Comparison of ENCODE assay signal across 8 mouse cellular contexts in the genomic region with DNA sequence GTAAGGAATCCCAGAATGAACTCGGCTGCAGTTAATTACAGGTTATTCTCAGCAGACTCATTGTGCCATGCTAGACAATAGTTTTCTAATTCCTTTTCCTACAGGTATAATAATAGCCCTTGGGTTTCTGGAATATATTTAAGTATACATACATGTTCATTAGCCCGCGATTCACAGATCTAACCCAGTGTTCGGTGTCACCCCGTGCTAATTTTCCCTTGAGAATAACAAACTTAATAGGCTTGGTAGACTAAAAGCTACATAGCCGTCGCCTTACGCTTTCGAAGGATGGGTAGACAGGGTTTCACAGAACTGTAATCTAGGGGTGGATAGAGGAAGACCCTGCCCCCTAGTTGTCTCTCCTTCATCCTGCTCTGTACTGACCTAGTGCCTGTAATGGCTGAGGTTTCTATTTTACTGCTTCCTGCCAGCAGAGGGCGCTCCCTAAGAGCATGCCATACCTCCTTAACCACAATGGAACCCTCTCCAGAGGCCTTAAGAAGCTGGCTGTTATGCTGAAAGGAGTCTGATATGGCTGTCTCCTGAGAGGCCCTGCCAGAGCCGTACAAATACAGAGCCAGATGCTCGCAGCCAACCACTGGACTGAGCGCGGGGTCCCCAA. TPM values are rescaled to one million over a fixed set of nuclear protein-coding genes. Genes with fewer than 3 reads are reported as not detected.
DNase-seq lines count a peak whose midpoint lies in the region; ATAC-seq lines count a peak whose summit lies in the region.

No protein-coding gene starts in this region.

- no peak overlapping the region for H3K9ac ChIP-seq in embryonic facial prominence, embryonic 11.5 days (replicated peaks; ENCODE audit: low read length)
- no peak overlapping the region for H3K9ac ChIP-seq in midbrain, embryonic 14.5 days (replicated peaks; ENCODE audit: low read length)

- intact Hi-C loops in left cerebral cortex, postnatal 4 days (cut with DNase I), result no loop called here

- no peaks in the 10 kb centered on the region for H3K9me3 ChIP-seq in embryonic facial prominence, embryonic 11.5 days (replicated peaks; ENCODE audit: control insufficient read depth, low read length)
- no peaks in the 10 kb centered on the region for H3K9me3 ChIP-seq in midbrain, embryonic 14.5 days (ENCODE audit: control insufficient read depth, low read length)

- peak; percentile 75 for ATAC-seq in embryonic facial prominence, embryonic 11.5 days (replicated peaks; ENCODE audit: insufficient number of reproducible peaks, low FRiP score, low TSS enrichment, low read depth)
- ATAC-seq in midbrain, embryonic 14.5 days (ENCODE audit: low FRiP score, low TSS enrichment), result peak; percentile 78; the same call in 1 of the 2 replicates

- WGBS in embryonic facial prominence, embryonic 11.5 days, result 56% methylated on average over 14 of the region's 14 CpGs
- 50% methylated on average over 14 of the region's 14 CpGs for WGBS in midbrain, embryonic 14.5 days

- H3K36me3 ChIP-seq in embryonic facial prominence, embryonic 11.5 days (replicated peaks; ENCODE audit: control insufficient read depth, insufficient read depth, low read depth, low read length), result no peaks in the 10 kb centered on the region
- no peaks in the 10 kb centered on the region for H3K36me3 ChIP-seq in midbrain, embryonic 14.5 days (ENCODE audit: control insufficient read depth, insufficient read depth, low read length)

- H3K4me1 ChIP-seq in embryonic facial prominence, embryonic 11.5 days (ENCODE audit: control insufficient read depth, insufficient read depth, low read length), result no peaks in the 10 kb centered on the region
- 0 out of 2 replicates have a peak, but pooled peaks cover 2% of the 10 kb centered on the region for H3K4me1 ChIP-seq in midbrain, embryonic 14.5 days (ENCODE audit: control insufficient read depth, insufficient read depth, low read length)

- DNase-seq in 3T3-L1 (ENCODE audit: low read depth, low spot score), result peak; percentile 88
- peak; percentile 72 for DNase-seq in adrenal gland, postnatal 25 days
- peak; percentile 85 for DNase-seq in embryonic facial prominence, embryonic 11.5 days (ENCODE audit: low spot score)
- DNase-seq in heart, adult 11 months, result peak; percentile 95
- peak; percentile 57 for DNase-seq in kidney, adult 11 months
- DNase-seq in left cerebral cortex, postnatal 4 days, result peak; percentile 77
- peak; percentile 90 for DNase-seq in midbrain, embryonic 14.5 days
- peak; percentile 20 for DNase-seq in spleen, adult 12 weeks (ENCODE audit: low spot score)

- no peaks in the 10 kb centered on the region for H3K27me3 ChIP-seq in embryonic facial prominence, embryonic 11.5 days (ENCODE audit: control insufficient read depth, insufficient read depth, low read length)
- no peaks in the 10 kb centered on the region for H3K27me3 ChIP-seq in midbrain, embryonic 14.5 days (ENCODE audit: control insufficient read depth, insufficient read depth, low read length)

- no peak overlapping the region for H3K27ac ChIP-seq in embryonic facial prominence, embryonic 11.5 days (replicated peaks; ENCODE audit: low read depth, low read length)
- H3K27ac ChIP-seq in midbrain, embryonic 14.5 days (replicated peaks; ENCODE audit: low read depth, low read length), result no peak overlapping the region

- H3K4me3 ChIP-seq in embryonic facial prominence, embryonic 11.5 days (ENCODE audit: low read depth, low read length), result no peak overlapping the region
- no peak overlapping the region for H3K4me3 ChIP-seq in midbrain, embryonic 14.5 days (replicated peaks; ENCODE audit: low read depth, low read length)

- no peak overlapping the region for H3K4me2 ChIP-seq in embryonic facial prominence, embryonic 11.5 days (ENCODE audit: low read depth, low read length)
- no peak overlapping the region for H3K4me2 ChIP-seq in midbrain, embryonic 14.5 days (ENCODE audit: low read length)

RNA-seq across cellular contexts. Expression of a gene that starts 49.8 kb away (rescaled TPM):
- 2.7 TPM in 1 of 2 replicates, not detected in the other for total RNA-seq in adrenal gland, postnatal 25 days (2021)
- polyA plus RNA-seq in embryonic facial prominence, embryonic 11.5 days (2014; fragmentation: Nextera tagmentation; extraction: Ambion mirVana), result 0.63 TPM in 1 of 2 replicates, not detected in the other
- under 1 TPM in 1 of 2 experiments, not detected in 1; 0.70 TPM for total RNA-seq in left cerebral cortex, postnatal 4 days (2021)
- polyA plus RNA-seq in midbrain, embryonic 14.5 days (2014; fragmentation: Nextera tagmentation; extraction: Ambion mirVana), result 0.47 and 0.81 TPM in 2 replicates

RNA-seq across cellular contexts. Expression of a gene that starts 53.3 kb away (rescaled TPM):
- total RNA-seq in adrenal gland, postnatal 25 days (2021), result not detected in 2 replicates
- polyA plus RNA-seq in embryonic facial prominence, embryonic 11.5 days (2014; fragmentation: Nextera tagmentation; extraction: Ambion mirVana), result not detected in 2 replicates
- total RNA-seq in left cerebral cortex, postnatal 4 days (2021), result not detected
- polyA plus RNA-seq in midbrain, embryonic 14.5 days (2014; fragmentation: Nextera tagmentation; extraction: Ambion mirVana), result not detected in 2 replicates

Comparison
In these comparisons a context has a peak if more than half of its experiments do, and no peak if none do; other contexts are left out.
1. DNase-seq: peak in every context shown above with its lines; median percentile 95 in heart, adult 11 months; 90 in midbrain, embryonic 14.5 days; 88 in 3T3-L1; 85 in embryonic facial prominence, embryonic 11.5 days; 77 in left cerebral cortex, postnatal 4 days; 72 in adrenal gland, postnatal 25 days; 57 in kidney, adult 11 months; 20 in spleen, adult 12 weeks.